Mouse (Mus musculus) limb, embryonic 11.5 days (tissue): ENCODE data around the gene Rchy1. TPM values are rescaled to one million over a fixed set of nuclear protein-coding genes. Genes with fewer than 3 reads are reported as not detected.

ENCODE experiments used
- ATAC-seq: fragments of 200-750 bp; cut with Nextera tagmentation; 2 replicates; pipeline ENCODE4 v1.8.0; 2017; ENCODE audit warnings: low read depth; ENCODE audit not compliant: insufficient number of reproducible peaks, low FRiP score, low TSS enrichment
- DNase-seq: peaks from one replicate; pipeline ENCODE4 v3.0.0-alpha.2; 2015; ENCODE audit warnings: low spot score
- H3K27ac ChIP-seq: fragments of 300-500 bp; sonication (generic); replicated peaks from 2 replicates; pipeline ENCODE4 v1.5.1; 2014; ENCODE audit warnings: low read depth, mild to moderate bottlenecking, low read length
- H3K27me3 ChIP-seq: fragments of 300-500 bp; sonication (generic); 2 replicates; pipeline ENCODE4 v1.6.1; 2014; ENCODE audit warnings: mild to moderate bottlenecking, low read length, mixed read lengths; ENCODE audit not compliant: control insufficient read depth, insufficient read depth
- H3K36me3 ChIP-seq: fragments of 300-500 bp; sonication (generic); 2 replicates; pipeline ENCODE4 v1.6.1; 2014; ENCODE audit warnings: mild to moderate bottlenecking, low read length, moderate library complexity, mixed read lengths; ENCODE audit not compliant: control insufficient read depth, insufficient read depth
- H3K4me1 ChIP-seq: fragments of 300-500 bp; sonication (generic); 2 replicates; pipeline ENCODE4 v1.6.1; 2014; ENCODE audit warnings: low read length, mixed read lengths; ENCODE audit not compliant: control insufficient read depth, insufficient read depth
- H3K4me2 ChIP-seq: fragments of 300-500 bp; sonication (generic); 2 replicates; pipeline ENCODE4 v1.6.1; 2014; ENCODE audit warnings: low read depth, mild to moderate bottlenecking, moderate library complexity; ENCODE audit not compliant: severe bottlenecking
- H3K4me3 ChIP-seq: fragments of 300-500 bp; sonication (generic); 2 replicates; pipeline ENCODE4 v1.5.1; 2014; ENCODE audit warnings: low read depth, low read length
- H3K9ac ChIP-seq: fragments of 300-500 bp; sonication (generic); 2 replicates; pipeline ENCODE4 v1.6.1; 2014; ENCODE audit warnings: mild to moderate bottlenecking, low read length
- H3K9me3 ChIP-seq: fragments of 300-500 bp; sonication (generic); 2 replicates; pipeline ENCODE4 v1.6.1; 2016; ENCODE audit warnings: low read length; ENCODE audit not compliant: control insufficient read depth
- WGBS: fragments of 180-500 bp; shearing (Covaris S2); extraction: QIAGEN DNeasy Blood & Tissue Kit; methylation state at CpG from one replicate; pipeline ENCODE4 v1.1.7; 2014; 5-methylcytosine and 5-hydroxymethylcytosine counted together
- polyA plus RNA-seq: library from polyadenylated mRNA; unstranded; fragments of >200 nt; fragmentation: Nextera tagmentation; extraction: Ambion mirVana; gene quantifications from 2 replicates; pipeline ENCODE4 v1.2.1, GENCODE M21; 2014

Rchy1 gene
- polyA plus RNA-seq, 1 experiment from 2014 or later = 47.7 TPM

DNA sequence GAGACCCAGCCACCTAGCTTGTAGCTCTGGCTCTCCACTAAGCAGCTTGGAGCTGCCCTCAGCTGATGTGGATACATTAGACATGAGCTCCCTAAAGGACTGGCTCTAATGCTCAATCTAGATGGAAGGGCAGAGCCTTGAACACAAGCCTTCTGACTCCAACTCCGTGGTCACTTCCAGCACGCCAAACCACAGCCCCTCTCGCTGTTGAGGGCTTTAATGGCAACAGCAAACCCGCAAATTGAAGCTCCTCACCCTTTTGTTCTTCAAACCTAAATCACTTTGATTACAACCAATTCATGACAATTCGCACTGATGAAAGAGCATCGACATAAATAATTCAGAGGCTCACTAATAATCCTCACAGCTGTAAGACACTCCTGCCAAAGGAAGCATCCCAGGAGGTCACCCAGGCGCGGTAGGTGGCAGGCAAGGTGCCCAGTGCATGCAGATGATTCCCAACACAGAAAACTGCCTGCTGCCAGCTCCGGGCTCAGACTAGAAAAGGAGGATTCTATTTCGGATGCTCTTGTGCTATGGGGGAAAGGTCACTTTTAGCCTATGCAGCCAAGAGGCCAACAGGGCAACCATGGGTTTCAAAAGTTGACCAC, 53.8 kb downstream of the Rchy1 start:
- no peak overlapping the region for H3K27ac ChIP-seq
- ATAC-seq (no peak), DNase-seq (no peak)
- H3K9me3 ChIP-seq = no peaks in the 10 kb centered on the region
- H3K4me2 ChIP-seq = no peak overlapping the region
- H3K9ac ChIP-seq = no peak overlapping the region
- no peak overlapping the region for H3K4me3 ChIP-seq
- H3K27me3 ChIP-seq = no peaks in the 10 kb centered on the region
- WGBS = 67% methylated on average over 10 of the region's 10 CpGs
- no peaks in the 10 kb centered on the region for H3K36me3 ChIP-seq
- H3K4me1 ChIP-seq = no peaks in the 10 kb centered on the region

Other genes starting within 250 kb of the Rchy1 start
- gene Odaph, start 24.4 kb upstream of the Rchy1 start, polyA plus RNA-seq = not detected in 2 replicates
- 0.20 and 0.28 TPM in 2 replicates for gene Cdkl2, start 80.8 kb upstream of the Rchy1 start, polyA plus RNA-seq
- 256 TPM in 2 replicates for gene G3bp2, start 120.7 kb upstream of the Rchy1 start, polyA plus RNA-seq
- gene Uso1, start 174.9 kb upstream of the Rchy1 start, polyA plus RNA-seq = 29.4 and 31.5 TPM in 2 replicates